Mouse (Mus musculus) small intestine, adult 2 months (tissue): ENCODE results near the gene Galnt16. TPM values are rescaled to one million over a fixed set of nuclear protein-coding genes. Genes with fewer than 3 reads are reported as not detected.
A peak's percentile ranks its signal among the peaks of the same experiment; 100 is the strongest.

Source experiments
- H3K27ac ChIP-seq: fragments of 200-500 bp; 2 replicates; pipeline ENCODE4 v1.5.1; 2012; ENCODE audit warnings: low read depth, low read length, control low read depth, inconsistent platforms; ENCODE audit not compliant: insufficient read depth
- H3K27me3 ChIP-seq: fragments of 200-500 bp; 2 replicates; pipeline ENCODE4 v1.6.1; 2012; ENCODE audit warnings: mild to moderate bottlenecking, moderate library complexity, low read length, inconsistent platforms; ENCODE audit not compliant: control insufficient read depth, insufficient read depth
- H3K36me3 ChIP-seq: fragments of 200-500 bp; 2 replicates; pipeline ENCODE4 v1.6.1; 2012; ENCODE audit warnings: mild to moderate bottlenecking, low read length, control low read depth, inconsistent platforms; ENCODE audit not compliant: control insufficient read depth, insufficient read depth
- H3K4me1 ChIP-seq: fragments of 200-500 bp; 2 replicates; pipeline ENCODE4 v1.6.1; 2012; ENCODE audit warnings: low read length, inconsistent platforms, mixed read lengths; ENCODE audit not compliant: control insufficient read depth, insufficient read depth, insufficient read length
- H3K4me3 ChIP-seq: fragments of 200-500 bp; 2 replicates; pipeline ENCODE4 v1.5.1; 2012; ENCODE audit warnings: low read depth, mild to moderate bottlenecking, control low read depth, inconsistent platforms, low read length, moderate library complexity
- CTCF ChIP-seq: fragments of 200-500 bp; IDR thresholded peaks from 2 replicates; pipeline ENCODE4 v1.5.1; 2012; ENCODE audit warnings: low read depth, mild to moderate bottlenecking, control low read depth, inconsistent platforms, low read length, moderate library complexity, mixed read lengths; ENCODE audit not compliant: insufficient replicate concordance, insufficient read length; ENCODE audit errors: extremely low read depth
- POLR2A ChIP-seq: fragments of 200-500 bp; IDR thresholded peaks from 2 replicates; pipeline ENCODE4 v1.6.1; 2012; ENCODE audit warnings: low read depth, mild to moderate bottlenecking, control low read depth, inconsistent platforms, low read length, moderate library complexity
- WGBS: fragments of 180-500 bp; shearing (Covaris S2); methylation state at CpG from one replicate; pipeline ENCODE4 v1.1.7; 2018; 5-methylcytosine and 5-hydroxymethylcytosine counted together
- polyA plus RNA-seq: library from polyadenylated mRNA; depleted of rRNA; stranded (reverse); fragments of >200 nt; gene quantifications from 2 replicates; pipeline ENCODE4 v1.2.3, GENCODE M21; 2012

Gene Galnt16
- polyA plus RNA-seq, 1 experiment: 0.53 TPM

DNA sequence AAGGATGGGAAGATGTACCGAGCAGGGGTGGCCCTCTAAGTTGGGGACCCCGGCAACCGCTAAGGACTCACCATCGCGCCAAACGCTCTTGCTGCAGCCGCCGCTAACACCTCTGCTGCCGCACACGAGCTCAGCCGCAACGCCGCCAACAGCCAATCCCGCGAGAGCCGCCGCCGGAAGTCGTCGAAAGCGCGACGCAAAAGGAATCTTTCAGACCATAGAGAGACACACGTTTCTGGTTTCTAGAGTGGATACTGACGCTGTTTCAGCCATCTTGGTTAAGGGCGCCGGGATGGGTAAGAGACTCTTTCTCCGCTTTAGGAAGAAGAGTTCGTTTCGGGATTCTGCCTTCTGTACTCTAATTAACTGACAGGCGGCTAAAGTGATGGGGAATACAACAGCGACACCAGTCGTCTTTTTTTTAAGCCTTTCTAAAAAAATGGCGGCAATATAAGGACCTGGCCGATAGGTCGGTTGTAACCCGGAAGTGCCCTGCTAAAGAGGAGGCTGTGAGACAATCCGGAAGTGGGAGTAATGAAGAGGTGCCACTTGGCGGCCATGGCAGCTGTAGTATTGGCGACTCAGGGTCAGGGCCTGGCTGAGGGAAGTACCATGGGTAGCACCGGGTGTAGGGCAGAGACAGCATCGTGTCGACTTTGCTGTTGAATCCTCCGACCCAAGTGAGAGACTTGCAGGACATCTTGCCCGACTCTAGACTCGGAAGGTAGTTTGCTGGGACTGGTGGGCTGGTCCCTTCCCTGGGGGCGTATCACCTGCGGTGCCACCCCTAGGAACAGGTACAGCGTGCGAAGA is 125.8 kb downstream of the Galnt16 start, which contains the start of the genes Slc39a9 and Erh:
Gene Slc39a9 (plus strand): TSS at position 191 of the 813 bp plus-strand sequence.
Gene Erh (minus strand): TSS at position 649 of the 813 bp plus-strand sequence.
- Histone ChIP-seq H3K27me3 (no peaks in the 10 kb centered on the region), H3K4me3 (peak within 1 kb of the TSS; percentile 82), H3K27ac (peak within 1 kb of the TSS; percentile 71), H3K4me1 (peaks cover 9% of the 10 kb centered on the region; the same call in 1 of the 2 replicates), H3K36me3 (peaks cover 13% of the 10 kb centered on the region)
- under 1% methylated on average over 50 of the region's 50 CpGs for WGBS
- 0 out of 2 replicates have a peak, but pooled peaks have one; percentile 5 for TF ChIP-seq CTCF
- TF ChIP-seq POLR2A: peak; percentile 54; the same call in 1 of the 2 replicates

DNA sequence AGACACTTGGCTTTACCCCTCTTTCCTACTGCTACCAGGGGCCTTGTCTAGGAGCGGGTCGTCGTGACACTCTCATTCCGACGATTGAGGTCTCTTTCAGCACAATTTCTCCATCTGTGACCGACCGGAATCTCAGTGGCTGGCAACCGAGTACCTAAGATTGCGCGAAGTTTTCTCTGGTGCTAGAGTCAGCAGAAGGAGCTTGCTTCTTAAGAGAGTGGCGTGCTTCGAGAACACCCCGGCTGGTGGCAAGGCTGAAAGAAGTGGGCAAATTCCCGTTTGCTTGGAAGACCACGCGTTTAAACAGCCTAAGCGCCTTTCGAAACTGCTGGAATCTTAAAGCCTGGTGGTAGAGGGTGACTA is 126.4 kb downstream of the Galnt16 start:
- H3K4me1 ChIP-seq: peaks cover 14% of the 10 kb centered on the region; the same call in 1 of the 2 replicates
- H3K27me3 ChIP-seq: no peaks in the 10 kb centered on the region
- TF ChIP-seq CTCF (no peak), POLR2A (no peak)
- H3K4me3 ChIP-seq: peak overlapping the region; percentile 82
- WGBS: 3% methylated on average over 18 of the region's 18 CpGs
- H3K27ac ChIP-seq: peak overlapping the region; percentile 51
- peaks cover 10% of the 10 kb centered on the region for H3K36me3 ChIP-seq

DNA sequence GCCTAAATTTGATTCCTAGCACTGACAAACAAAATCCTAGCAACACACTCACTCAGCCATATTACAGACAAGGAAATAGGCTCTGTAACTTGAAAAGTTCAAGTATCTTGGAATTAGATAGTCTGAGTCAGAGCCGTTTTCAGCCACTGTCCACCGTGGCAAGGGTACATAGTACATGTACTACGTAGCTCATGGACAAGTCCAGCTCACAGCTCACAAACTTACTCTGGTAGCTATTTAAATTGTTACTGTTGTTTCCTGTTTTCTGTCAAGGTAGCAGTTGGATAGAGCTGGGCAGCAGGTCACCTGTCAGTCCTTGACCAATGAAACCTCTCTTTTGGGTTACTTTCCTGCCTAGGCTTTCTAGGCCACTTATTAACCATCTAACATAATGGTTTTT is 128.3 kb downstream of the Galnt16 start:
- TF ChIP-seq CTCF: no peak
- WGBS: 28% methylated on average over 3 of the region's 3 CpGs
- H3K27me3 ChIP-seq: no peaks in the 10 kb centered on the region
- H3K36me3 ChIP-seq: no peaks in the 10 kb centered on the region
- H3K27ac ChIP-seq: peak overlapping the region; percentile 88
- no peak overlapping the region for H3K4me3 ChIP-seq
- H3K4me1 ChIP-seq: peaks cover 20% of the 10 kb centered on the region; the same call in 1 of the 2 replicates

DNA sequence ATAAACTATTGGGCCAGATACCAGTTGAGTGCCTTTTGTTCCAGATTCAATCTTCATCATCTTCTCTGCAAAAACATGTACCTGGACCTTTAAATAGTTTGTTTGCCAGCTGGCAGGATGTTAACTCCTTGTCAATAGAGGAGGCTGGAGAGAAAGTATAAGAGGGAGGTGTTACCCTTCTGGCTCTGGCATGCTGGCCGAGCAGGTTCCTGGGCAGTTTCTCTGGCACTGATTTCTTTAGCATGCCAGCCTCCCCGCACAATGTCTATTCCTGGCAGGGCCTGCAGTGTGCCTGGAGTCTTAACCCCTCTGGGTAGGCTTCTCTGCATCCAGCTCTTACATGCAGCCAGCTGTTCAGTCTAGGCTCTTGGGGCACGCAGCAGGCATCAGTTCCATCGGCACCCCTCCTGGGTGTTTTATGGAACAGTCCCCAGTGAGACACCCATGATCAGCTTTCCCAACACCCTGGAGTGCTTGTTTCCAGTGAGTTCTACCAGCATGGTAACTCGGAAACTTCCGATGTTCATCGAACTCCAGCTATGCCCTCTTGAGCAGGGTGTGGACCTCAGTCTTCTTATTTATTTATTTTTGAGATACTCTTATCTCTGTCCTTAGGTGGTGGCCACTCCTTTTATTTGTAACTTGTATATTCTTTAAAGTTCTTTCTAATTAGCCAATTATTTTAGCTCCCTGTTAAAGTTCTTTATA is 136.0 kb downstream of the Galnt16 start:
- Histone ChIP-seq H3K4me1 (peaks cover 18% of the 10 kb centered on the region), H3K4me3 (peak overlapping the region; percentile 8; the same call in 1 of the 2 replicates), H3K27ac (peak overlapping the region; percentile 25; the same call in 1 of the 2 replicates), H3K36me3 (0 out of 2 replicates have a peak, but pooled peaks cover 2% of the 10 kb centered on the region), H3K27me3 (no peaks in the 10 kb centered on the region)
- 31% methylated on average over 7 of the region's 7 CpGs for WGBS
- TF ChIP-seq POLR2A (no peak), CTCF (no peak)

DNA sequence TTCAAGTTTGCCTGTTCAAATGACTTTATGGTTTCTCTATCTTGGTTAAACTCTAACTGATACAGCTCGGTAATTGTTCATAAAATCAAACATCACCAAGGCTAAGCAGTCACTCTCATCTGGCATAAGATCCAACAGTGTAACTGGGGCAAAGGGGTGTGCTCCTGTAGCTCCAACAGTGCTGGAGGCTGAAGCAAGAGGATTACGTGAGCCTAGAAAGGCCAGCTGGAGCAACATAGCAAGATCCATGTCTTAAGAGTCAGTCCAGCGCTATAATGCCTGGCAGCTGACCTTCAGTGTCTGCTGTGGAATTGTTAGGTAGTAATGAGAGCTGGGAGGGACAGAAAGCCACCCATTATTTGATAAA is 136.6 kb downstream of the Galnt16 start:
- Histone ChIP-seq H3K27me3 (no peaks in the 10 kb centered on the region), H3K4me1 (peaks cover 15% of the 10 kb centered on the region), H3K4me3 (no peak overlapping the region), H3K36me3 (0 out of 2 replicates have a peak, but pooled peaks cover 2% of the 10 kb centered on the region), H3K27ac (no peak overlapping the region)
- TF ChIP-seq CTCF: no peak
- no peak for TF ChIP-seq POLR2A
- WGBS: 27% methylated on average over 3 of the region's 3 CpGs

DNA sequence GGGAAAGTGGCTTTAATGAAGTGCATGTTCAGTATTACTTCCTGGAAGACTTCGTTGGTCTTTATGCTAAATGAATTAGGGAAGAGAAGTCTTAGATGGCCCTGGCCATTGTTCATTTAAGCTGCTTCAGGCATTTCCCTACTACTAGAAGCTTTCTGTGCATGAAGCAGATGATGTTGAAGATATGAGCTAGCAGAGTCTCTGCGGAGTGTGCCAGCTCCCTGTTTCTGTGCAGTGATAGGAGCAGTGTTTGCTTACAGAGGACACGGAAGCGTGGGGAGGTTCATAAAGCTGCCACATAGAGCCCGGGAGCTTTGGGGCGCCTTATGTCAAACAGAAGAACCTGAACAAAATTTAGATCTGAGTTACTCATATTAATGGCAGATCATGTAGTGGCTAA is 140.6 kb downstream of the Galnt16 start:
- 53% methylated on average over 6 of the region's 6 CpGs for WGBS

GRCm38 (mm10) chr12:80662322-80662721 is 144.2 kb downstream of the Galnt16 start:
- Histone ChIP-seq H3K4me3 (no peak overlapping the region), H3K4me1 (peaks cover 3% of the 10 kb centered on the region; the same call in 1 of the 2 replicates), H3K27ac (no peak overlapping the region), H3K36me3 (peaks cover 30% of the 10 kb centered on the region), H3K27me3 (no peaks in the 10 kb centered on the region)
- WGBS: 87% methylated on average over 10 of the region's 10 CpGs
- no peak for TF ChIP-seq CTCF
- no peak for TF ChIP-seq POLR2A

More for the DNA sequence above, 140.6 kb downstream of the Galnt16 start:
- Histone ChIP-seq H3K27me3 (no peaks in the 10 kb centered on the region), H3K27ac (no peak overlapping the region), H3K4me1 (peaks cover 12% of the 10 kb centered on the region), H3K36me3 (peaks cover 9% of the 10 kb centered on the region), H3K4me3 (no peak overlapping the region)
- TF ChIP-seq POLR2A: no peak
- no peak for TF ChIP-seq CTCF
